Mouse (Mus musculus): ENCODE results near the gene Cst11. TPM values are rescaled to one million over a fixed set of nuclear protein-coding genes. Genes with fewer than 3 reads are reported as not detected.
A peak's percentile ranks its signal among the peaks of the same experiment; 100 is the strongest.

Cst11 gene
- total and polyA plus RNA-seq, 2 experiments from 2014 or later, result not detected

GRCm38 (mm10) chr2:148743846-148744407 is 27.4 kb downstream of the Cst11 start:
- no peak for DNase-seq (ENCODE audit: low spot score)
- H3K4me3 ChIP-seq (ENCODE audit: low read depth, low read length), result no peak overlapping the region

GRCm38 (mm10) chr2:148743001-148743400 is 28.3 kb downstream of the Cst11 start:
- Histone ChIP-seq H3K4me1 (ENCODE audit: control insufficient read depth, insufficient read depth) (0 out of 2 replicates have a peak, but pooled peaks cover 3% of the 10 kb centered on the region), H3K36me3 (replicated peaks; ENCODE audit: control insufficient read depth, insufficient read depth, low read length) (no peaks in the 10 kb centered on the region), H3K4me2 (ENCODE audit: low read depth, low read length) (no peak overlapping the region), H3K4me3 (ENCODE audit: low read depth, low read length) (no peak overlapping the region), H3K27ac (ENCODE audit: low read depth) (no peak overlapping the region), H3K9me3 (replicated peaks; ENCODE audit: control insufficient read depth, low read length) (peaks cover 5% of the 10 kb centered on the region; the same call in 1 of the 2 replicates), H3K27me3 (ENCODE audit: control insufficient read depth, insufficient read depth, low read length) (no peaks in the 10 kb centered on the region), H3K9ac (replicated peaks; ENCODE audit: low read depth, low read length) (no peak overlapping the region)
- no peak for TF ChIP-seq CTCF (IDR thresholded peaks at IDR 0.05; ENCODE audit: low read depth)
- no peak for TF ChIP-seq EP300 (IDR thresholded peaks at IDR 0.05; ENCODE audit: low read depth)
- ATAC-seq (ENCODE audit: insufficient read depth, low read depth) (no peak), DNase-seq (ENCODE audit: low spot score) (no peak)
- 56% methylated on average over 3 of the region's 3 CpGs for WGBS

More at GRCm38 (mm10) chr2:148743846-148744407, 27.4 kb downstream of the Cst11 start:
- Histone ChIP-seq H3K36me3 (replicated peaks; ENCODE audit: control insufficient read depth, insufficient read depth, low read length) (no peaks in the 10 kb centered on the region), H3K9ac (replicated peaks; ENCODE audit: low read depth, low read length) (no peak overlapping the region), H3K27ac (ENCODE audit: low read depth) (no peak overlapping the region), H3K4me1 (ENCODE audit: control insufficient read depth, insufficient read depth) (0 out of 2 replicates have a peak, but pooled peaks cover 3% of the 10 kb centered on the region), H3K9me3 (replicated peaks; ENCODE audit: control insufficient read depth, low read length) (peaks cover 5% of the 10 kb centered on the region; the same call in 1 of the 2 replicates), H3K4me2 (ENCODE audit: low read depth, low read length) (no peak overlapping the region), H3K27me3 (ENCODE audit: control insufficient read depth, insufficient read depth, low read length) (no peaks in the 10 kb centered on the region)
- no peak for TF ChIP-seq CTCF (IDR thresholded peaks at IDR 0.05; ENCODE audit: low read depth)
- TF ChIP-seq EP300 (IDR thresholded peaks at IDR 0.05; ENCODE audit: low read depth), result no peak
- 46% methylated on average over 3 of the region's 3 CpGs for WGBS
- ATAC-seq (ENCODE audit: insufficient read depth, low read depth), result no peak

GRCm38 (mm10) chr2:148732327-148733000 is 38.8 kb downstream of the Cst11 start, which contains the start of gene Napb:
TSS of gene Napb (minus strand) at chr2:148732467.
- WGBS, result 3% methylated on average over 18 of the region's 18 CpGs
- Histone ChIP-seq H3K9me3 (replicated peaks; ENCODE audit: control insufficient read depth, low read length) (peaks cover 5% of the 10 kb centered on the region; the same call in 1 of the 2 replicates), H3K4me3 (ENCODE audit: low read depth, low read length) (peak within 1 kb of the TSS; percentile 74), H3K27ac (ENCODE audit: low read depth) (peak within 1 kb of the TSS; percentile 58), H3K4me1 (ENCODE audit: control insufficient read depth, insufficient read depth) (peaks cover 11% of the 10 kb centered on the region; the same call in 1 of the 2 replicates), H3K27me3 (ENCODE audit: control insufficient read depth, insufficient read depth, low read length) (no peaks in the 10 kb centered on the region), H3K9ac (replicated peaks; ENCODE audit: low read depth, low read length) (peak within 1 kb of the TSS; percentile 87), H3K36me3 (replicated peaks; ENCODE audit: control insufficient read depth, insufficient read depth, low read length) (no peaks in the 10 kb centered on the region), H3K4me2 (ENCODE audit: low read depth, low read length) (peak within 1 kb of the TSS; percentile 85)
- peak; percentile 94 for DNase-seq (ENCODE audit: low spot score)
- ATAC-seq (ENCODE audit: insufficient read depth, low read depth), result peak; percentile 100
- TF ChIP-seq CTCF (IDR thresholded peaks at IDR 0.05; ENCODE audit: low read depth) (no peak), EP300 (IDR thresholded peaks at IDR 0.05; ENCODE audit: low read depth) (no peak)

GRCm38 (mm10) chr2:148731614-148732326 is 39.5 kb downstream of the Cst11 start:
- TF ChIP-seq EP300 (IDR thresholded peaks at IDR 0.05; ENCODE audit: low read depth) (no peak), CTCF (IDR thresholded peaks at IDR 0.05; ENCODE audit: low read depth) (no peak)
- peak overlapping the region; percentile 85 for H3K4me2 ChIP-seq (ENCODE audit: low read depth, low read length)
- DNase-seq (ENCODE audit: low spot score), result no peak

GRCm38 (mm10) chr2:148719271-148719995 is 51.9 kb downstream of the Cst11 start:
- H3K27me3 ChIP-seq (ENCODE audit: control insufficient read depth, insufficient read depth, low read length), result no peaks in the 10 kb centered on the region
- no peak overlapping the region for H3K4me2 ChIP-seq (ENCODE audit: low read depth, low read length)
- H3K27ac ChIP-seq (ENCODE audit: low read depth), result no peak overlapping the region
- H3K4me1 ChIP-seq (ENCODE audit: control insufficient read depth, insufficient read depth), result peaks cover 18% of the 10 kb centered on the region; the same call in 1 of the 2 replicates
- DNase-seq (ENCODE audit: low spot score), result no peak
- no peaks in the 10 kb centered on the region for H3K9me3 ChIP-seq (replicated peaks; ENCODE audit: control insufficient read depth, low read length)
- H3K4me3 ChIP-seq (ENCODE audit: low read depth, low read length), result no peak overlapping the region
- H3K36me3 ChIP-seq (replicated peaks; ENCODE audit: control insufficient read depth, insufficient read depth, low read length), result no peaks in the 10 kb centered on the region
- peak; percentile 68 for ATAC-seq (ENCODE audit: insufficient read depth, low read depth)
- 62% methylated on average over 2 of the region's 2 CpGs for WGBS
- TF ChIP-seq EP300 (IDR thresholded peaks at IDR 0.05; ENCODE audit: low read depth) (no peak), CTCF (IDR thresholded peaks at IDR 0.05; ENCODE audit: low read depth) (no peak)
- H3K9ac ChIP-seq (replicated peaks; ENCODE audit: low read depth, low read length), result no peak overlapping the region

More at GRCm38 (mm10) chr2:148731614-148732326, 39.5 kb downstream of the Cst11 start:
- Histone ChIP-seq H3K4me3 (ENCODE audit: low read depth, low read length) (peak overlapping the region; percentile 74), H3K27ac (ENCODE audit: low read depth) (peak overlapping the region; percentile 58), H3K36me3 (replicated peaks; ENCODE audit: control insufficient read depth, insufficient read depth, low read length) (no peaks in the 10 kb centered on the region), H3K9ac (replicated peaks; ENCODE audit: low read depth, low read length) (peak overlapping the region; percentile 87), H3K4me1 (ENCODE audit: control insufficient read depth, insufficient read depth) (peaks cover 11% of the 10 kb centered on the region; the same call in 1 of the 2 replicates), H3K27me3 (ENCODE audit: control insufficient read depth, insufficient read depth, low read length) (no peaks in the 10 kb centered on the region), H3K9me3 (replicated peaks; ENCODE audit: control insufficient read depth, low read length) (peaks cover 5% of the 10 kb centered on the region; the same call in 1 of the 2 replicates)
- WGBS, result under 1% methylated on average over 35 of the region's 35 CpGs
- ATAC-seq (ENCODE audit: insufficient read depth, low read depth), result peak; percentile 47

Other genes with a start within 250 kb of the Cst11 start
- gene Nxt1, start 98.9 kb downstream of the Cst11 start, total RNA-seq (2014; rRNA removed; ENCODE audit: low replicate concordance), result 37.7 and 38.9 TPM in 2 replicates
- gene Nxt1, start 98.9 kb downstream of the Cst11 start, polyA plus RNA-seq (2015; fragmentation: Nextera tagmentation; extraction: Ambion mirVana), result 28.6 and 32.0 TPM in 2 replicates
- gene Gzf1, start 90.5 kb downstream of the Cst11 start, total RNA-seq (2014; rRNA removed; ENCODE audit: low replicate concordance), result 21.9 and 40.1 TPM in 2 replicates
- 12.4 and 14.3 TPM in 2 replicates for gene Gzf1, start 90.5 kb downstream of the Cst11 start, polyA plus RNA-seq (2015; fragmentation: Nextera tagmentation; extraction: Ambion mirVana)
- 2.3 and 3.7 TPM in 2 replicates for gene Napb, start 39.0 kb downstream of the Cst11 start, total RNA-seq (2014; rRNA removed; ENCODE audit: low replicate concordance)
- gene Napb, start 39.0 kb downstream of the Cst11 start, polyA plus RNA-seq (2015; fragmentation: Nextera tagmentation; extraction: Ambion mirVana), result 1.5 TPM in 2 replicates
- not detected in 2 replicates for gene Cstl1, start 21.1 kb downstream of the Cst11 start, total RNA-seq (2014; rRNA removed; ENCODE audit: low replicate concordance)
- not detected in 2 replicates for gene Cstl1, start 21.1 kb downstream of the Cst11 start, polyA plus RNA-seq (2015; fragmentation: Nextera tagmentation; extraction: Ambion mirVana)
- gene 8030411F24Rik, start 10.5 kb upstream of the Cst11 start, total RNA-seq (2014; rRNA removed; ENCODE audit: low replicate concordance), result not detected in 2 replicates
- not detected in 2 replicates for gene 8030411F24Rik, start 10.5 kb upstream of the Cst11 start, polyA plus RNA-seq (2015; fragmentation: Nextera tagmentation; extraction: Ambion mirVana)
- gene Cst12, start 17.9 kb upstream of the Cst11 start, total RNA-seq (2014; rRNA removed; ENCODE audit: low replicate concordance), result not detected in 2 replicates
- not detected in 2 replicates for gene Cst12, start 17.9 kb upstream of the Cst11 start, polyA plus RNA-seq (2015; fragmentation: Nextera tagmentation; extraction: Ambion mirVana)
- gene Cst8, start 27.3 kb upstream of the Cst11 start, total RNA-seq (2014; rRNA removed; ENCODE audit: low replicate concordance), result not detected in 2 replicates
- gene Cst8, start 27.3 kb upstream of the Cst11 start, polyA plus RNA-seq (2015; fragmentation: Nextera tagmentation; extraction: Ambion mirVana), result not detected in 2 replicates
- gene Cst13, start 48.6 kb upstream of the Cst11 start, total RNA-seq (2014; rRNA removed; ENCODE audit: low replicate concordance), result not detected in 2 replicates
- gene Cst13, start 48.6 kb upstream of the Cst11 start, polyA plus RNA-seq (2015; fragmentation: Nextera tagmentation; extraction: Ambion mirVana), result not detected in 2 replicates
- gene Cst9, start 63.6 kb upstream of the Cst11 start, total RNA-seq (2014; rRNA removed; ENCODE audit: low replicate concordance), result 6.6 TPM in 1 of 2 replicates, not detected in the other
- 14.8 and 16.8 TPM in 2 replicates for gene Cst9, start 63.6 kb upstream of the Cst11 start, polyA plus RNA-seq (2015; fragmentation: Nextera tagmentation; extraction: Ambion mirVana)
- not detected in 2 replicates for gene 9230104L09Rik, start 93.5 kb upstream of the Cst11 start, total RNA-seq (2014; rRNA removed; ENCODE audit: low replicate concordance)
- 0.98 and 1.5 TPM in 2 replicates for gene 9230104L09Rik, start 93.5 kb upstream of the Cst11 start, polyA plus RNA-seq (2015; fragmentation: Nextera tagmentation; extraction: Ambion mirVana)
- 499 and 550 TPM in 2 replicates for gene Cst3, start 104.2 kb upstream of the Cst11 start, total RNA-seq (2014; rRNA removed; ENCODE audit: low replicate concordance)
- 883 and 898 TPM in 2 replicates for gene Cst3, start 104.2 kb upstream of the Cst11 start, polyA plus RNA-seq (2015; fragmentation: Nextera tagmentation; extraction: Ambion mirVana)
- not detected in 2 replicates for gene Gm1330, start 231.8 kb upstream of the Cst11 start, total RNA-seq (2014; rRNA removed; ENCODE audit: low replicate concordance)
- gene Gm1330, start 231.8 kb upstream of the Cst11 start, polyA plus RNA-seq (2015; fragmentation: Nextera tagmentation; extraction: Ambion mirVana), result not detected in 2 replicates
- gene Gm10750, start 245.7 kb upstream of the Cst11 start, total RNA-seq (2014; rRNA removed; ENCODE audit: low replicate concordance), result not detected in 2 replicates
- gene Gm10750, start 245.7 kb upstream of the Cst11 start, polyA plus RNA-seq (2015; fragmentation: Nextera tagmentation; extraction: Ambion mirVana), result not detected in 2 replicates

Measured in heart, postnatal 0 days (tissue).